Mouse (Mus musculus) frontal cortex, postnatal 14 days (tissue): Measurements from ENCODE around the gene Vegfb.

Experiments
- DNase-seq, 2 experiments: peaks; one replicate each; pipeline ENCODE4 v3.0.0; 2022; ENCODE audit warnings: low spot score in 2 of 2

Gene Vegfb

GRCm38 (mm10) chr19:6972247-6972917 lies 15.1 kb downstream of the Vegfb start:
- DNase-seq = no peak

- DNase-seq = no peak
Observed at GRCm38 (mm10) chr19:6971644-6972043, 15.8 kb downstream of the Vegfb start.

- DNase-seq = no peak
Observed at GRCm38 (mm10) chr19:6970460-6971085, 16.9 kb downstream of the Vegfb start.

- DNase-seq = no peak
Observed at GRCm38 (mm10) chr19:6969665-6970381, 17.6 kb downstream of the Vegfb start.

GRCm38 (mm10) chr19:6969291-6969664 lies 18.2 kb downstream of the Vegfb start:
- DNase-seq = no peak

- DNase-seq = no peak
Observed at GRCm38 (mm10) chr19:6968491-6969271, 18.8 kb downstream of the Vegfb start.

- no peak for DNase-seq
Observed at GRCm38 (mm10) chr19:6956461-6956860, 31.0 kb downstream of the Vegfb start.

- DNase-seq = no peak
Observed at GRCm38 (mm10) chr19:6955424-6955823, 32.0 kb downstream of the Vegfb start.

GRCm38 (mm10) chr19:6954046-6954445 lies 33.4 kb downstream of the Vegfb start:
- no peak for DNase-seq

GRCm38 (mm10) chr19:6952712-6953037 lies 34.8 kb downstream of the Vegfb start:
- no peak for DNase-seq

- peak; percentile 68 to 72 for DNase-seq
Observed at GRCm38 (mm10) chr19:6951994-6952711, 35.3 kb downstream of the Vegfb start.

GRCm38 (mm10) chr19:6951381-6951968 lies 36.0 kb downstream of the Vegfb start:
- DNase-seq = peak; percentile 87 to 91

- DNase-seq = peak in 1 of 2 experiments; percentile 59
Observed at GRCm38 (mm10) chr19:6950613-6951153, 36.8 kb downstream of the Vegfb start.

- no peak for DNase-seq
Observed at GRCm38 (mm10) chr19:6949951-6950350, 37.5 kb downstream of the Vegfb start.

GRCm38 (mm10) chr19:6949532-6949931 lies 37.9 kb downstream of the Vegfb start:
- no peak for DNase-seq

GRCm38 (mm10) chr19:6948186-6948585 lies 39.3 kb downstream of the Vegfb start:
- no peak for DNase-seq

GRCm38 (mm10) chr19:6947742-6948141 lies 39.7 kb downstream of the Vegfb start:
- no peak for DNase-seq

GRCm38 (mm10) chr19:6943709-6944108 lies 43.7 kb downstream of the Vegfb start:
- no peak for DNase-seq

- DNase-seq = no peak
Observed at GRCm38 (mm10) chr19:6942764-6943163, 44.7 kb downstream of the Vegfb start.

GRCm38 (mm10) chr19:6942249-6942691 lies 45.2 kb downstream of the Vegfb start, which contains the start of gene Gpr137:
Gpr137 (minus strand) TSS chr19:6942480.
- DNase-seq = peak; percentile 89 to 92
